Mouse (Mus musculus) hindlimb bud, embryonic 11.5 days (tissue): ENCODE data around the gene Rbbp9.

Experiments
- DNase-seq: peaks from one replicate; pipeline ENCODE4 v3.0.0-alpha.2; 2012; ENCODE audit warnings: low read depth, low spot score; ENCODE audit errors: extremely low spot score

Rbbp9 gene

GRCm38 (mm10) chr2:144514619-144515018 lies 36.0 kb downstream of the Rbbp9 start:
- DNase-seq, result no peak

DNA sequence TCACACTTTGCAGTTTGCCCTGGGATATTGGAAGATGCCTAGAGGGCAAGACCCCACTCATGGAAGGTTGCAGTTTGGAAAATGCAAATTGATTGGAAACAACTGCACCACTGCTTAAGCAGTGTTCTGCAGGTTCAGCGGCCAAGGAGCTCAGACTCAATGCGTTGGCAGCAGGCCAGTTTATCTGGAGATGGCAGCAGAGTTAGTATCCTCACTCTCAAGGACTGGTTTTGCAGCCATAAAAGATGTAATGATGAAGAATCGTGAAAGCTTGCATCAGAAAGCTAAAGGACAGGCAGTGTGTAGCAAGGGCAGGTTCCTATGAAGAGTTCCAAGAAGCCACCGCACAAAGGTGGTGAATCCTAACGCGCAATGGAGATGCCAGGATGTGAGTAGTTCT lies 48.5 kb downstream of the Rbbp9 start:
- DNase-seq, result no peak
